Mouse (Mus musculus) c-Kit-negative CD71-positive TER-119-positive erythroid progenitor cells, embryonic 14.5 days (primary cell): ENCODE measurements around the gene Vps36.

Experiments used
- DNase-seq: peaks from one replicate; pipeline ENCODE4 v3.0.0-alpha.2; 2013; ENCODE audit warnings: low read depth, low spot score

The Vps36 gene

DNA sequence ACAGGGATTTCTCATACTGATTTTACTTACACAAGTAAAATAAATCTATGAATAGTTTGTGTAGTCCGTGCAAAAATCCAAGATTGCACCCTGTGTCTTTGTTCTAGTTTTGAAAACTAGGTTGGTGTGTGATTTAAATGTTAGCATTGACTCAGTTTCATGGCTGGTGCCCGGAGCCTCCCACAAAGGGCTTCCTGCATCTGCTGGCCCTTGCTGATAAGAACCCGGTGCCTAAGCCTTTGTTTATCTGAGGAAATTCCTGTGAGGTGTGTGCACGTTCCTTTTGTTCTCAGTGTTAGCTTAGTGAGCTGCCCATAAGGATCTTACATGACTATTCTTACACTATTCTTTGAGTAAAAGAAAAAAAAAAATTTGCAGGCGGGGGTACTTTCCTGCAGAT lies 16.4 kb downstream of the Vps36 start:
- no peak for DNase-seq

DNA sequence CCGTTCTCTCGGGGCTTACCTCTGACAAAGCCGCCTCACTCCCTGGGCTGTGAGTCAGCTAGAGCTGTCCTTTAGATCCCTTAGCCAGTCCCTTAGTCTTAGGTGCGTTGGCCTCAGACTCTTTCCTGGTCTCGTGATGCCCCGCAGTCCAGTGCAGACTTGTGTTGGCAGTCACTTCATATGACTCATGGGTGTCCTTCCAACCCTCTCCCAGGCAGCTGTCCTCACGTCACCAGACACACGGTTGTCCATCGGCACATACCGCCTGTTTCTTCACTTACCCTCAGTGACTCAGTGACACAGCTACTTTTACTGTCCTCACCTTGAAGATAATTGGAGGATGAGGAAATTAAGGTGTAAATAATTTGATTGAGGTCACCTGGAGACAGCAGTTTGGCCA lies 22.2 kb downstream of the Vps36 start:
- no peak for DNase-seq

DNA sequence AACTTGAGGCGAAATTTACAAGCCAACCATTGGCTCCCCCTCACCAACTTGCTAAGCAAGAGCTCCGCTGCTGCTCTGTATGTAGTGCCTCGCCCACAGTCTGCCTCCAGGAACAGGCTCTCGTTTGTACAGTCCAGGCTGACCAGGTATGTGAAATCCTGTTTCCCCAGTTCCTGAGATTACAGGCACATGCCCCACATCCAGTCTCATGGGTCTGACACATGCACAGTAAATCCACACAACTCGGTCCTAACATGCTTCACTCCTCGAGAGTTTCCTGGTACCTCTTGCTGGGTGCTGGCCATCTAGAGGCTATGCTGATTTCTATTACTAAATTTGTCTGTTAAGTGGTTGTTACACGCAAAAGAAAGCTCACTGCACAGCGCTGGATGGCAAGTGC lies 33.8 kb downstream of the Vps36 start:
- DNase-seq = no peak

DNA sequence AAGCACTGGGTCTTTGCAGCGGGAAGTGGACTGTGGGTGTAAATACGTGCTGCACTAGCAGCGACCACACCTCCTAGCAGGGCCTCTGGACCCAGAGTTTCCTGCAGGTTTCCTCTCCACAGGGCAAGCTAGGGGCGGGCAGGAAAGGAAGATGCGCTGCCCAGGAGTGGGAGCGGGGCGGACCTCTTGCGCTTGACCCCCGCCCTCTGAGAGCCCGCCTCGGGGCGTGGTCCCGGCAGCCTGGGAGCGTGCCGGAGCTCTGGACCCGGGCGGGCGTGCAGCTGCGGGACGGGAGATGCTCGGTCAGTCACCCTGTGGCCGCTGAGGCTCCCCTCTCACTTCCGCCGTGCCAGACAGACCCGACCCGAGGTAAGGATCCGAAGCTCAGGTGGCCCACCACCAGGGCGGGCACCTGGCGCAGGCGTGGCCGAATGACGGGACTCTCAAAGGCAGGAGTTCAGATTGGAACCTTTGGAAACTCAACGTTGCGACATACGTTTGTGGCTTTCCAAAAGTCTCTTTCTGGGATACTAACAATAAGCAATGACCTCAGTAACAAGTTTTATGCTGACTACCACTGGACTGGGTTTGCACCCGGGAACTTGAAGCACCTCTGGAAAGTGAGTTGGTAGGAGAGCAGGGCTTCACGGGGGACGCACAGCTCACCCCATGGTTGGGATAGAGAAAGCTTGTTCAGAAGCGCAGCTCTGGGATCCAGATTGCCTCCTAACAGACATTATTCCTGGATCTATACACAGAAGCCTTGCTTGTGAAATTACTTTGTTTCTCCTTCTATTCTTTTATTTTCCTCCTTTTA lies 34.7 kb downstream of the Vps36 start, which contains the start of gene Thsd1:
Thsd1 (plus strand) TSS at position 253 of the 817 bp plus-strand sequence.
- no peak for DNase-seq

DNA sequence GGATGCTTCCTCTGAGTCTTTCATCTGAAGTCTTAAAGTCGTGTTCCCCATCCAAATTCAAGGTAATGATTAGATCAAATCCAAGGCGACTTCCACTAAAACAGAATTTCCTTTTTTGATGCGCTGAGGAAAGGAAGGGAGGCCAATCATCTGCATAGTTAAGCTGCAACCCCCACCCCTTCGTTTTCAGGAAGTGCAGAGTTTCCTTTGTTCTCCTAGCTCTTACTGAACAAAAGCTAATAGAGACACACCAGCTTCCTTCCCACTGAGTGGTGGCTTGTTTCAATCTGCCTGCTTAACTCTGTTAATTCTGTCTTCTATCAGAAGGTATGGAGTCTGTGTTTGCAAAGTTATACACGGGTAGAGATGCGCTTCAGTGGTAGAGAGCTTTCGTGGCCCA lies 36.0 kb downstream of the Vps36 start:
- DNase-seq = no peak

DNA sequence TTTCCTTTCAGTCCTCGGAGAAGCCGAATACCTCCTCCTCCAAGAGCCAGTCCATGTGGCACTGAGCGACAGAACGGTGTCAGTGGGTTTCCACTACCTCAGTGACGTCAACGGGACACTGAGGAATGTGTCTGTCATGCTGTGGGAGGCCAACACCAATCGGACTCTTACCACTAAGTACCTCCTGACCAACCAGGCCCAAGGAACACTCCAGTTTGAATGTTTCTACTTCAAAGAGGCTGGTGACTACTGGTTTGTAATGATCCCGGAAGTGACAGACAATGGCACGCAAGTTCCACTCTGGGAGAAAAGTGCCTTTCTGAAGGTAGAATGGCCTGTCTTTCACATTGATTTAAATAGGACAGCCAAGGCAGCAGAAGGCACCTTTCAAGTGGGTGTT lies 50.4 kb downstream of the Vps36 start:
- no peak for DNase-seq

DNA sequence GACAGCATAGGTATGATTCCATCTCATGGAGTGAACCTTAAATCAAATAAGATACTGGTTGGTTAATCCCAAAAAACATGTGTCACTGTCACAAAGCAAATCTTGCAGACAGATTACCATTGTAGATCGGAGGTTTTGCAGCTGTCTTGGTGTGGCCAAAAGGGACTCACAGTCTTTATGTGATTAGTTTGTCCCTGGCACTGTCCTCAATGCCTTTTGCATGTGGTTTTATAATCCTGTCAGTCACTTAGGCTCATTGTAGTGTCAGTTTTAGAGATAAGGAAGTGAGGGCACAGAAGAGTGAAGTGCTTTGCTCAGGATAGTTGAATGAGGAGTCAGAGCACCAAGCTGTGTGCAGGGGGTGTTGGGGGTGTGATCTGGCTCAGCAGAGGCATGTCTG lies 53.1 kb downstream of the Vps36 start:
- no peak for DNase-seq

DNA sequence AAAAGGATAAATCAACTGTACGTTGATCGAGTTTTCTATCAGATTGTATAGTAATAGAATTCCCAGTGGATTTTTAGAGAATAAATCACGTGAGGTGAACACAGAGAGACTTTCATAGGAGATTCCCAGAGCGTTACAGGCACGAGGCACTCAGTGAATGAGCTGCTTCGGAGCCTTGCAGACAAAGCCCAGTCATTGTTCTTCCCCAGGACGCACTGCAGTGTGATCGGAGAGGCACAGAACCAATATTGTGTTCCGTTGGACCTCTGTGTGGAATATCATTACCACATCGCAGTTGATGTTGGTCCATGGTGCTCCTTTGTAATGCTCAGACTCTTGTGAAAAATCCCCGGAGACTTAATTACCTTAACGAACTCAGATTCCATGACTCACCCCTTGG lies 55.3 kb downstream of the Vps36 start:
- DNase-seq = no peak

DNA sequence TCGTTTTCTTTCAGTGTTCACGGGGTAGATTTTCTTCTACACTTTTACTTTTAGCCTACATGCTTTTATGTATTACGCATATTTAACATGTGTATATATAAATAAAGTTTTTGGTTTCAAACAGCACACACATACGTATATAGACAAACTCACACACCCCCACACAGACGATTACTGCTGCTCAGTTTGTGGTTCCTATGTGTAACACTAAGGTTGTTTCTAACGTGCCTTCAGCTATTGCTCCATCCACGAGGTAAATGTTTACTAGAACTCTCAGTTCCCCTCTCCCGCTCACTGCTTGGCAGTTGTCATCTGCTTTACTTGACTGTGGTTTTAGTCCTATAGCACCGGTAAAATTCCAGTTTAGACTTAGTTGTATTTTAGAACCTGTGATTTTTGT lies 56.5 kb downstream of the Vps36 start:
- DNase-seq = no peak

DNA sequence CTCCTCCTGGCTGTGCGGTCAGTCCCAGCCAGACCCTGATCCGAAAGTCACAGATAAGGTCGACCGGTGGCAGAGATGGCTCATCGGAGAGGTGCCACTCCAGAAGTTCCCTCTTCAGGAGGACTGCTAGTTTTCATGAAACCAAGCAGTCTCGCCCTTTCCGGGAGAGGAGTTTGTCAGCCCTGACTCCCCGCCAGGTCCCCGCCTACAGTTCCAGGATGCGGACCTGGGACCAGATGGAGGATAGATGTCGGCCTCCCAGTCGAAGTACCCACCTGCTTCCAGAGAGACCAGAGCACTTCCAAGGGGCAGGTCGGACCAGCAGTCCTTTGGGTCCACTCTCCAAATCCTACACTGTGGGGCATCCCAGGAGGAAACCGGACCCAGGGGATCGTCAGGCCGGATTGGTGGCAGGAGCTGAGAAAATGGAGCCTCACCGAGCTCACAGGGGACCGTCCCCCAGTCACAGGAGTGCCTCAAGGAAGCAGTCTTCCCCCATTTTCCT lies 66.4 kb downstream of the Vps36 start:
- DNase-seq = no peak

DNA sequence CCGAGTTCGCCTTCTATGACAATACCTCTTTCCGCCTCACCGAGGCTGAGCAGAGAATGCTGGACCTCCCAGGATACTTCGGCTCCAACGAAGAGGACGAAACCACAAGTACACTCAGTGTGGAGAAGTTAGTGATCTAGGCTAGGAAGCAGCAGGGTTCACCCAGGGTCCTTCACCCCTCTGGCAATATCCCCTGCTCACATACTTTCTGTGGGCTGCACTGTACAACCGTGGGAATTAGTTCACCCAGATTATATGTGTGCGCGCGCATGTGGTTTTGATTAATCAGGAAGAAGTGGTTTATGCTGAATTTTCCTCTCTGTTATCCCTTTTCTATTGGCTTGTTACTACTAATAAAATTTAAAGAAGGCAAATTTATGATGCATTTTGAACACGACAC lies 66.9 kb downstream of the Vps36 start:
- no peak for DNase-seq

DNA sequence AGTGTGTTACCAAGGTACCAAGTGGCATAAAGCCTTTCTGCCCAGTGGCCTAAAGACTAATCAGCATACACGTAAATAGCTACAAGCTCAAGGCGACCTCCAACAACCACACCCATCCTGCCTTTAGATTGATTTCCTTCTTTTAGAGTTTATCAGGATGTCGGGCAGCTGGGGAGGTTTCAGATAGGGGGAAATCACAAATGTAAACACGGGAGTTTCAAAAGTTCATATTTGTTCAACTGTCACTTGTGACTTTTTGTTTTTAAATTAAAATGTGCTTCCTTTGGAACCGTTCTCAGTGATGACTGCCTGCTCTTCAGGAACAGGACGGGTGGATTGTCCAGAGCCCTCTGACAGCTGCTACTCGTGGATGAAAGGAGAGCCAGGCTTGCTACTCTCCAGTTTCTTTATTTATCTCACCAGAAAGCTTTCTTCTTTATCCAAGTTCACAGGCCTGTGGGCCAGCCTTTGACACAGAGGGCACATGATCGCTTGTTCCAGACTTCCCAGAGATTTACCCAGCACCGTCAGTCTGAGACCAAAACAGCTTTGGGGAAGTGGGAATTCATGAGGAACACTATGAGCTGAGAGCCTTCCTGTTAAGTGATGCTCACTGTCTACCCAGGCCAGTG lies 67.6 kb downstream of the Vps36 start:
- DNase-seq = no peak

DNA sequence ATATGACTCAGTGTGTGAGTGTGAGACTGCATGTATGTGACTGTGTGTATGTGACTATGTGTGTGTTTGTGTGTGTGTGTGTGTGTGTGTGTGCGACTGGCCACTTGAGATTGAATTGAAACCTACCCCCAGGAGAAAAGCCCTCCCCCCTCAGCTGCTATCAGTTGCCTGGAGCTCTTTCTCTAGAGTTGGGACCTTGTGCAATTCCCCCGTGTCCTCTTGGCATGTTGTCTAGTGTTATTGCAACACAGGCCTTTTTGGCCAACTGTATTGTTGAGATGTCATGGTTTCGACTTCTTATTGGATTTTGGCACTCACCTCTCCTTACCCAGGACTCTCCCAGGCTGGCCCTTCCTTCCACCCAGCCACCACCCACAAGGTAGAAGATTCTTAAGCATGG lies 69.7 kb downstream of the Vps36 start:
- DNase-seq = no peak

DNA sequence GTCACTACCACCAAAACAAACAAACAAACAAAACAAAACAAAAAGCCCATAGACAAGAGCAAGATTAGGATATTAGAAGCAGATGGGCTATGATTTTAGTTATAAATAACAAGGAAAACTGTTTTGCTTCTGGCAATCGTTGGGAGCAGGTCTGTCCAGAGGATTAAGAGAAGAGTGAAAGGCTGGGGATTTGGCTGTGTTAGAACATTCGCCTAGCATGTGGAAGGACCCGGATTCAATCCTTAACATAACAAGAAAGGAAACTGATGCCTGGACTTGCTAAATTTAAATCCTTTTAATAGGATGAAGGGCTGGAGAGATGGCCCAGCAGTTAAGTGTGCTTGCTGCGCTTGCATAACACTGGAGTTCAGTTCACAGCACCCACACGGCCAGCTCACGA lies 71.7 kb downstream of the Vps36 start:
- no peak for DNase-seq

DNA sequence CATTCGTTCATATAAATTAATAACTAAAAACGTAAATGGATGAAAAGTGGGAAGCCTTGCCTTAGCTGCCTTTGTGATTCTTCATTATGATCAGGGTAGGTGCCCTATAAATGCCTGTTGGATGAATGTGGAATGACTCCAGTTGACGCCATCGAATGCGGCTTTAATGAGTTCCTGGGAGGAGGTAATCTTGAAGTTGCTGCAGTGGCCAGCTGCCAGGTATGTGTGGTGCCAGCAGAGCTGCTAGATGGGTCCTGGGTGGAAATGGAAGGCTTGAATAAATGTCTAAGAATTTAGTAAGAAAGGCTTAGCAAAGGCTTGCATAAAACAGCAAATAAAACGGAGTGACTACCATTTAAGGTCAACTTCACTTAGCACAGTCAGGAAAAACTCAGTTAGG lies 72.2 kb downstream of the Vps36 start:
- DNase-seq = no peak

DNA sequence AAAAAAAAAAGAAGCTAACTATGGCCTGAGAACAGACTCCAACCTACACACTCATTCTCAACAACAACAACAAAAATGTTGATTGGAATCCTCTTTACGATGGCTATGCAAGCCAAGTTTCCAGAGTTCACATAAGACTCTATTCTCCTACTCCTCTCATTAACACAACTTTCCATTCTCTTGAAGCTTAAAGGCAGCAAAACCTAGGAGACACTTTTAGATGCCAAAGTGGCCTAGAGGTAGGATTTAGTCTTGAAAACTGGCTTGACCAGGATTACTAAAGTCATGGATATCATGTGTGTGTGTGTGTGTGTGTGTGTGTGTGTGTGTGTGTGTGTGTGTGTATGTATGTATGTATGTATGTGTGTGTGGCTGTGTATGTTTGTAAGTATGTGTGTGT lies 72.6 kb downstream of the Vps36 start:
- no peak for DNase-seq

DNA sequence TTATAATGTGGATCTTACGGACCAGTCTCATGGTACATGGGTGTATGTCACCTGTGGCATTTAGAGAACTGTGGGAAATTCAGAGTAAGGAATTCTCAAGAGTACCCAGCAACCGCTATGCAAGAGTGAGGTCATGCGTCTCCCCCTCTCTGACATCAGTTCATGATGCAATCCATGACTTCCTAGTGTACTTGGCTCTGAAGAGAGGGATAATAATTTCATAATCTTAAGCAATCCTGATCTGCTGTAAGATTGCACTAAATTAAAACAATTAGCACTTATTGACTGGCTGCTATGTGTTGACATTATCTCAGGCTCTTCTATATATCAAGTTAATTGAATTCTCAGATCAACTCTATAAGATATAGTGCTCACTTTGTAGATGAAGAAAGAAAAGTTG lies 74.2 kb downstream of the Vps36 start:
- DNase-seq = no peak
